Mouse (Mus musculus) lung, adult 2 months (tissue): Measurements from ENCODE around the gene Ppp1r10. TPM values are rescaled to one million over a fixed set of nuclear protein-coding genes. Genes with fewer than 3 reads are reported as not detected.
A peak's percentile ranks its signal among the peaks of the same experiment; 100 is the strongest.

Experiments
- DNase-seq: peaks from one replicate; pipeline ENCODE4 v3.0.0; 2022
- H3K4me1 ChIP-seq: fragments of 200-500 bp; 2 replicates; pipeline ENCODE4 v1.6.1; 2011; ENCODE audit warnings: low read length; ENCODE audit not compliant: control insufficient read depth, insufficient read depth
- H3K4me3 ChIP-seq: fragments of 200-500 bp; replicated peaks from 2 replicates; pipeline ENCODE3; 2011; ENCODE audit warnings: low read depth, mild to moderate bottlenecking, control low read depth, low read length; ENCODE audit errors: extremely low read depth
- CTCF ChIP-seq: fragments of 200-500 bp; IDR thresholded peaks from 2 replicates; pipeline ENCODE4 v1.5.1; 2011; ENCODE audit warnings: mild to moderate bottlenecking, low read length, control low read depth; ENCODE audit not compliant: insufficient read depth
- POLR2A ChIP-seq: fragments of 200-500 bp; IDR thresholded peaks from 2 replicates; pipeline ENCODE4 v1.6.1; 2011; ENCODE audit warnings: low read depth, mild to moderate bottlenecking, control low read depth, low read length, borderline replicate concordance; ENCODE audit errors: extremely low read depth
- WGBS: fragments of 180-500 bp; shearing (Covaris S2); methylation state at CpG from one replicate; pipeline ENCODE4 v1.1.7; 2018; 5-methylcytosine and 5-hydroxymethylcytosine counted together
- polyA plus RNA-seq: library from polyadenylated mRNA; depleted of rRNA; stranded (reverse); fragments of >200 nt; gene quantifications from 2 replicates; pipeline ENCODE4 v1.2.3, GENCODE M21; 2012

Ppp1r10 gene
- polyA plus RNA-seq, 1 experiment = 28.6 TPM

- Histone ChIP-seq H3K4me3 (no peak overlapping the region), H3K4me1 (no peaks in the 10 kb centered on the region)
- no peak for DNase-seq
- TF ChIP-seq CTCF (no peak), POLR2A (no peak)
- 74% methylated on average over 8 of the region's 8 CpGs for WGBS
These were observed 38.4 kb downstream of the Ppp1r10 start for GRCm38 (mm10) chr17:35954665-35955064.

GRCm38 (mm10) chr17:35958533-35959223, 42.4 kb downstream of the Ppp1r10 start:
- DNase-seq = no peak
- Histone ChIP-seq H3K4me3 (no peak overlapping the region), H3K4me1 (no peaks in the 10 kb centered on the region)
- WGBS = 94% methylated on average over 15 of the region's 15 CpGs
- TF ChIP-seq CTCF (no peak), POLR2A (no peak)

- TF ChIP-seq CTCF (no peak), POLR2A (no peak)
- no peak for DNase-seq
- H3K4me3 ChIP-seq = no peak overlapping the region
- 88% methylated on average over 10 of the region's 10 CpGs for WGBS
- 0 out of 2 replicates have a peak, but pooled peaks cover under 1% of the 10 kb centered on the region for H3K4me1 ChIP-seq
These were observed 47.0 kb downstream of the Ppp1r10 start for GRCm38 (mm10) chr17:35963279-35963678.

- Histone ChIP-seq H3K4me1 (peaks cover 9% of the 10 kb centered on the region; the same call in 1 of the 2 replicates), H3K4me3 (no peak overlapping the region)
- no peak for TF ChIP-seq CTCF
- no peak for DNase-seq
- 78% methylated on average over 2 of the region's 2 CpGs for WGBS
These were observed 51.4 kb downstream of the Ppp1r10 start for GRCm38 (mm10) chr17:35967621-35968020.

GRCm38 (mm10) chr17:35969418-35970389, 53.5 kb downstream of the Ppp1r10 start, which contains the start of gene Abcf1:
Abcf1 (minus strand) TSS chr17:35969761.
- DNase-seq = peak; percentile 100

GRCm38 (mm10) chr17:35972131-35972530, 55.9 kb downstream of the Ppp1r10 start:
- peaks cover 9% of the 10 kb centered on the region; the same call in 1 of the 2 replicates for H3K4me1 ChIP-seq
- TF ChIP-seq CTCF (no peak), POLR2A (no peak)
- DNase-seq = no peak
- WGBS = 21% methylated on average over 1 of the region's 1 CpGs
- H3K4me3 ChIP-seq = no peak overlapping the region

More at GRCm38 (mm10) chr17:35969418-35970389, 53.5 kb downstream of the Ppp1r10 start, which contains the start of gene Abcf1:
- TF ChIP-seq CTCF (no peak), POLR2A (peak; percentile 82)
- H3K4me3 ChIP-seq = peak within 1 kb of the TSS; percentile 90
- under 1% methylated on average over 68 of the region's 68 CpGs for WGBS
- peaks cover 9% of the 10 kb centered on the region; the same call in 1 of the 2 replicates for H3K4me1 ChIP-seq

- peak; percentile 39; the same call in 1 of the 2 replicates for TF ChIP-seq POLR2A
- no peak for TF ChIP-seq CTCF
- peaks cover 6% of the 10 kb centered on the region; the same call in 1 of the 2 replicates for H3K4me1 ChIP-seq
- DNase-seq = peak; percentile 14
- H3K4me3 ChIP-seq = peak overlapping the region; percentile 75
- under 1% methylated on average over 41 of the region's 41 CpGs for WGBS
These were observed 62.7 kb downstream of the Ppp1r10 start for GRCm38 (mm10) chr17:35978811-35979400.

GRCm38 (mm10) chr17:35979401-35980362, 63.4 kb downstream of the Ppp1r10 start, which contains the start of the genes Gnl1 and Prr3:
Gnl1 (plus strand) TSS chr17:35979851.
Prr3 (minus strand) TSS chr17:35980236.
- under 1% methylated on average over 106 of the region's 109 CpGs for WGBS
- DNase-seq = peak; percentile 91
- peak within 1 kb of the TSS; percentile 75 for H3K4me3 ChIP-seq
- peaks cover 6% of the 10 kb centered on the region; the same call in 1 of the 2 replicates for H3K4me1 ChIP-seq
- no peak for TF ChIP-seq CTCF
- TF ChIP-seq POLR2A = 0 out of 2 replicates have a peak, but pooled peaks have one; percentile 7
